Mouse (Mus musculus) testis, adult 2 months (tissue): ENCODE data around the gene Fbp1.

Experiments used
- CTCF ChIP-seq: fragments of 200-500 bp; IDR thresholded peaks from 2 replicates; pipeline ENCODE4 v1.5.1; 2012; ENCODE audit warnings: low read depth, mild to moderate bottlenecking, inconsistent platforms, low read length, moderate library complexity; ENCODE audit not compliant: control insufficient read depth, insufficient read depth, insufficient replicate concordance
- POLR2A ChIP-seq: fragments of 200-500 bp; IDR thresholded peaks from 2 replicates; pipeline ENCODE4 v1.6.1; 2012; ENCODE audit warnings: low read depth, mild to moderate bottlenecking, inconsistent platforms, low read length, moderate library complexity; ENCODE audit not compliant: control insufficient read depth

- no peak for TF ChIP-seq CTCF
- TF ChIP-seq POLR2A = no peak
These were observed 17.5 kb downstream of the Fbp1 start for GRCm38 (mm10) chr13:62870605-62871004.
